Mouse (Mus musculus): ENCODE results near the gene Agtpbp1. TPM values are rescaled to one million over a fixed set of nuclear protein-coding genes. Genes with fewer than 3 reads are reported as not detected.

Gene Agtpbp1
- polyA plus RNA-seq, 1 experiment, result 10.1 TPM

- H3K79me2 ChIP-seq (ENCODE audit: control insufficient read depth, insufficient read depth), result no peaks in the 10 kb centered on the region
- H3K36me3 ChIP-seq (ENCODE audit: control insufficient read depth, insufficient read depth), result peaks cover 12% of the 10 kb centered on the region
- TF ChIP-seq MYOD1 (IDR thresholded peaks at IDR 0.05; ENCODE audit: control insufficient read depth in 1 of 3, insufficient read length in 2 of 3, low read depth in 2 of 3) (no peak), POLR2AphosphoS2 (IDR thresholded peaks at IDR 0.05; ENCODE audit: insufficient read length, low read depth) (no peak), POLR2A (IDR thresholded peaks at IDR 0.05; ENCODE audit: insufficient read length, low read depth) (no peak), MYOG (IDR thresholded peaks at IDR 0.05; ENCODE audit: control insufficient read depth in 1 of 3, insufficient read depth in 1 of 3, insufficient read length in 2 of 3, low read depth in 2 of 3) (no peak), TCF3 (IDR thresholded peaks at IDR 0.05; ENCODE audit: insufficient read length, low read depth) (no peak)
- H3ac ChIP-seq (ENCODE audit: control insufficient read depth, insufficient read length), result no peak overlapping the region
- H3K4me2 ChIP-seq (ENCODE audit: low read depth), result no peak overlapping the region
- H3K4me3 ChIP-seq, result no peak overlapping the region
- H3K27me3 ChIP-seq (ENCODE audit: control insufficient read depth, insufficient read depth, insufficient read length), result no peaks in the 10 kb centered on the region
Observed at GRCm38 (mm10) chr13:59477451-59477850, 107.6 kb downstream of the Agtpbp1 start.

- Histone ChIP-seq H3K79me2 (ENCODE audit: control insufficient read depth, insufficient read depth) (no peaks in the 10 kb centered on the region), H3K4me3 (no peak overlapping the region), H3K27me3 (ENCODE audit: control insufficient read depth, insufficient read depth, insufficient read length) (no peaks in the 10 kb centered on the region), H3K36me3 (ENCODE audit: control insufficient read depth, insufficient read depth) (peaks cover 15% of the 10 kb centered on the region), H3ac (ENCODE audit: control insufficient read depth, insufficient read length) (no peak overlapping the region), H3K4me2 (ENCODE audit: low read depth) (no peak overlapping the region)
- TF ChIP-seq POLR2AphosphoS2 (IDR thresholded peaks at IDR 0.05; ENCODE audit: insufficient read length, low read depth) (no peak), MYOG (IDR thresholded peaks at IDR 0.05; ENCODE audit: control insufficient read depth in 1 of 3, insufficient read depth in 1 of 3, insufficient read length in 2 of 3, low read depth in 2 of 3) (no peak), E2F4 (IDR thresholded peaks at IDR 0.05; ENCODE audit: insufficient read depth) (no peak), SRF (IDR thresholded peaks at IDR 0.05; ENCODE audit: control insufficient read depth, insufficient read length, low read depth) (no peak), MYOD1 (IDR thresholded peaks at IDR 0.05; ENCODE audit: control insufficient read depth in 1 of 3, insufficient read length in 2 of 3, low read depth in 2 of 3) (no peak), MAX (IDR thresholded peaks at IDR 0.05; ENCODE audit: low read depth) (no peak), CEBPB (IDR thresholded peaks at IDR 0.05; ENCODE audit: insufficient read depth, poor library complexity, severe bottlenecking) (no peak), POLR2A (IDR thresholded peaks at IDR 0.05; ENCODE audit: insufficient read length, low read depth) (no peak), REST (IDR thresholded peaks at IDR 0.05; ENCODE audit: insufficient read depth, insufficient read length) (no peak), TCF12 (IDR thresholded peaks at IDR 0.05; ENCODE audit: insufficient read depth, poor library complexity, severe bottlenecking) (no peak), TCF3 (IDR thresholded peaks at IDR 0.05; ENCODE audit: insufficient read length, low read depth) (no peak)
Observed at GRCm38 (mm10) chr13:59474973-59475372, 110.1 kb downstream of the Agtpbp1 start.

DNA sequence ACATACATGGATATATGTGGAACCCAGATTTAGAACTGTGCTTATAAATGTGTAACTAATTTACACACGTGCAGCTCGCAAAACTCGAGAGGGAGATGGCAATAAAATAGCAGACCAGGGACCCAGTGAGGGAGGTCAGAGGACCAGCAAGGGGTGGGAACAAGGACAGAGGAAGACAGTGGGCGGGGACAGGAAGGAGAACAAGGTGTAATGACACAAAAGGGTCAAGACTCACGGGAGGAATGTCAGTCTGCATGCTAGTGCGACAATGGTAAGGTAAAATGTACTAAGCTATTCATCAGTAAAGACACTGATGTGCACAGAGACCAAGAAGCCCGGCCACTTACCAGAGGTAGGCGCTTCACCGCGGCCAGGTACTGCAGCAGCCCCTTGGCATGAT lies 111.7 kb downstream of the Agtpbp1 start:
- Histone ChIP-seq H3K4me3 (no peak overlapping the region), H3K36me3 (ENCODE audit: control insufficient read depth, insufficient read depth) (peaks cover 15% of the 10 kb centered on the region), H3K27me3 (ENCODE audit: control insufficient read depth, insufficient read depth, insufficient read length) (no peaks in the 10 kb centered on the region), H3ac (ENCODE audit: control insufficient read depth, insufficient read length) (no peak overlapping the region), H3K4me2 (ENCODE audit: low read depth) (no peak overlapping the region), H3K79me2 (ENCODE audit: control insufficient read depth, insufficient read depth) (no peaks in the 10 kb centered on the region)
- TF ChIP-seq SRF (IDR thresholded peaks at IDR 0.05; ENCODE audit: control insufficient read depth, insufficient read length, low read depth) (no peak), REST (IDR thresholded peaks at IDR 0.05; ENCODE audit: insufficient read depth, insufficient read length) (no peak), TCF3 (IDR thresholded peaks at IDR 0.05; ENCODE audit: insufficient read length, low read depth) (no peak), POLR2AphosphoS2 (IDR thresholded peaks at IDR 0.05; ENCODE audit: insufficient read length, low read depth) (no peak), E2F4 (IDR thresholded peaks at IDR 0.05; ENCODE audit: insufficient read depth) (no peak), MAX (IDR thresholded peaks at IDR 0.05; ENCODE audit: low read depth) (no peak), POLR2A (IDR thresholded peaks at IDR 0.05; ENCODE audit: insufficient read length, low read depth) (no peak), MYOG (IDR thresholded peaks at IDR 0.05; ENCODE audit: control insufficient read depth in 1 of 3, insufficient read depth in 1 of 3, insufficient read length in 2 of 3, low read depth in 2 of 3) (no peak), CEBPB (IDR thresholded peaks at IDR 0.05; ENCODE audit: insufficient read depth, poor library complexity, severe bottlenecking) (no peak), TCF12 (IDR thresholded peaks at IDR 0.05; ENCODE audit: insufficient read depth, poor library complexity, severe bottlenecking) (no peak), MYOD1 (IDR thresholded peaks at IDR 0.05; ENCODE audit: control insufficient read depth in 1 of 3, insufficient read length in 2 of 3, low read depth in 2 of 3) (no peak), USF1 (IDR thresholded peaks at IDR 0.05; ENCODE audit: low read depth) (no peak)

- Histone ChIP-seq H3K4me2 (ENCODE audit: low read depth) (no peak overlapping the region), H3K79me2 (ENCODE audit: control insufficient read depth, insufficient read depth) (no peaks in the 10 kb centered on the region), H3K4me3 (no peak overlapping the region), H3K36me3 (ENCODE audit: control insufficient read depth, insufficient read depth) (peaks cover 15% of the 10 kb centered on the region), H3ac (ENCODE audit: control insufficient read depth, insufficient read length) (no peak overlapping the region), H3K27me3 (ENCODE audit: control insufficient read depth, insufficient read depth, insufficient read length) (no peaks in the 10 kb centered on the region)
- TF ChIP-seq E2F4 (IDR thresholded peaks at IDR 0.05; ENCODE audit: insufficient read depth) (no peak), MYOD1 (IDR thresholded peaks at IDR 0.05; ENCODE audit: control insufficient read depth in 1 of 3, insufficient read length in 2 of 3, low read depth in 2 of 3) (no peak), POLR2A (IDR thresholded peaks at IDR 0.05; ENCODE audit: insufficient read length, low read depth) (no peak), USF1 (IDR thresholded peaks at IDR 0.05; ENCODE audit: low read depth) (no peak), MYOG (IDR thresholded peaks at IDR 0.05; ENCODE audit: control insufficient read depth in 1 of 3, insufficient read depth in 1 of 3, insufficient read length in 2 of 3, low read depth in 2 of 3) (no peak), MAX (IDR thresholded peaks at IDR 0.05; ENCODE audit: low read depth) (no peak), TCF3 (IDR thresholded peaks at IDR 0.05; ENCODE audit: insufficient read length, low read depth) (no peak), SRF (IDR thresholded peaks at IDR 0.05; ENCODE audit: control insufficient read depth, insufficient read length, low read depth) (no peak), TCF12 (IDR thresholded peaks at IDR 0.05; ENCODE audit: insufficient read depth, poor library complexity, severe bottlenecking) (no peak), CEBPB (IDR thresholded peaks at IDR 0.05; ENCODE audit: insufficient read depth, poor library complexity, severe bottlenecking) (no peak), POLR2AphosphoS2 (IDR thresholded peaks at IDR 0.05; ENCODE audit: insufficient read length, low read depth) (no peak), REST (IDR thresholded peaks at IDR 0.05; ENCODE audit: insufficient read depth, insufficient read length) (no peak)
Observed at GRCm38 (mm10) chr13:59472222-59472621, 112.8 kb downstream of the Agtpbp1 start.

- H3K79me2 ChIP-seq (ENCODE audit: control insufficient read depth, insufficient read depth), result no peaks in the 10 kb centered on the region
- no peak overlapping the region for H3ac ChIP-seq (ENCODE audit: control insufficient read depth, insufficient read length)
- TF ChIP-seq MYOD1 (IDR thresholded peaks at IDR 0.05; ENCODE audit: control insufficient read depth in 1 of 3, insufficient read length in 2 of 3, low read depth in 2 of 3) (no peak), POLR2A (IDR thresholded peaks at IDR 0.05; ENCODE audit: insufficient read length, low read depth) (no peak), REST (IDR thresholded peaks at IDR 0.05; ENCODE audit: insufficient read depth, insufficient read length) (no peak), SRF (IDR thresholded peaks at IDR 0.05; ENCODE audit: control insufficient read depth, insufficient read length, low read depth) (no peak), TCF3 (IDR thresholded peaks at IDR 0.05; ENCODE audit: insufficient read length, low read depth) (no peak), MYOG (IDR thresholded peaks at IDR 0.05; ENCODE audit: control insufficient read depth in 1 of 3, insufficient read depth in 1 of 3, insufficient read length in 2 of 3, low read depth in 2 of 3) (no peak), TCF12 (IDR thresholded peaks at IDR 0.05; ENCODE audit: insufficient read depth, poor library complexity, severe bottlenecking) (no peak), POLR2AphosphoS2 (IDR thresholded peaks at IDR 0.05; ENCODE audit: insufficient read length, low read depth) (no peak), MAX (IDR thresholded peaks at IDR 0.05; ENCODE audit: low read depth) (no peak), USF1 (IDR thresholded peaks at IDR 0.05; ENCODE audit: low read depth) (no peak), CEBPB (IDR thresholded peaks at IDR 0.05; ENCODE audit: insufficient read depth, poor library complexity, severe bottlenecking) (no peak)
Observed at GRCm38 (mm10) chr13:59469701-59470100, 115.3 kb downstream of the Agtpbp1 start.

More at GRCm38 (mm10) chr13:59469701-59470100, 115.3 kb downstream of the Agtpbp1 start:
- H3K36me3 ChIP-seq (ENCODE audit: control insufficient read depth, insufficient read depth), result peaks cover 15% of the 10 kb centered on the region
- no peak overlapping the region for H3K4me2 ChIP-seq (ENCODE audit: low read depth)
- H3K27me3 ChIP-seq (ENCODE audit: control insufficient read depth, insufficient read depth, insufficient read length), result no peaks in the 10 kb centered on the region
- no peak overlapping the region for H3K4me3 ChIP-seq
